Mouse (Mus musculus) c-Kit-negative CD71-positive TER-119-positive erythroid progenitor cells, embryonic 14.5 days (primary cell): ENCODE measurements around the gene Trim12a.
"Not testable (repeated sequence)": the region's sequence is repeated elsewhere in the genome, so short reads cannot be mapped to it uniquely, and the experiment has no call there.

Experiments
- DNase-seq: peaks from one replicate; pipeline ENCODE4 v3.0.0-alpha.2; 2013; ENCODE audit warnings: low read depth, low spot score

Trim12a gene

GRCm38 (mm10) chr7:104315369-104316080, at the start of gene Trim12a:
Gene Trim12a (minus strand): TSS chr7:104315466.
- not testable (repeated sequence) for DNase-seq

- no peak for DNase-seq
These were observed 38.3 kb upstream of the Trim12a start for GRCm38 (mm10) chr7:104353600-104353967.

- peak; percentile 55 for DNase-seq
These were observed 37.7 kb upstream of the Trim12a start, which contains the start of gene Trim12c for GRCm38 (mm10) chr7:104352717-104353599. Gene Trim12c (minus strand): TSS chr7:104353362.

GRCm38 (mm10) chr7:104348043-104348442, 32.8 kb upstream of the Trim12a start:
- DNase-seq, result not testable (repeated sequence)

GRCm38 (mm10) chr7:104340744-104341143, 25.5 kb upstream of the Trim12a start:
- DNase-seq, result not testable (repeated sequence)

- DNase-seq, result not testable (repeated sequence)
These were observed 20.3 kb upstream of the Trim12a start for GRCm38 (mm10) chr7:104335547-104335946.

- not testable (repeated sequence) for DNase-seq
These were observed 13.9 kb upstream of the Trim12a start, which contains the start of gene Trim34b for GRCm38 (mm10) chr7:104329171-104329570. Gene Trim34b (plus strand): TSS chr7:104329471.

GRCm38 (mm10) chr7:104322028-104322427, 6.8 kb upstream of the Trim12a start:
- DNase-seq, result no peak

- no peak for DNase-seq
These were observed 391 bp downstream of the Trim12a start for GRCm38 (mm10) chr7:104314796-104315353.

GRCm38 (mm10) chr7:104291638-104292400, 23.4 kb downstream of the Trim12a start:
- DNase-seq, result no peak

- DNase-seq, result no peak
These were observed 24.6 kb downstream of the Trim12a start for GRCm38 (mm10) chr7:104290641-104291040.

- DNase-seq, result not testable (repeated sequence)
These were observed 27.5 kb downstream of the Trim12a start, which contains the start of gene Trim5 for GRCm38 (mm10) chr7:104287576-104288443. Gene Trim5 (minus strand): TSS chr7:104288094.

GRCm38 (mm10) chr7:104279361-104279760, 35.9 kb downstream of the Trim12a start:
- DNase-seq, result not testable (repeated sequence)

GRCm38 (mm10) chr7:104265335-104265734, 49.9 kb downstream of the Trim12a start:
- not testable (repeated sequence) for DNase-seq

GRCm38 (mm10) chr7:104260380-104260779, 54.9 kb downstream of the Trim12a start:
- not testable (repeated sequence) for DNase-seq
